Mouse (Mus musculus) liver, adult (tissue): ENCODE measurements around the gene Lama2.

Experiments used
- GATA4 ChIP-seq: IDR thresholded peaks from 2 replicates; pipeline ENCODE4 v1.6.1; 2014; ENCODE audit warnings: mild to moderate bottlenecking, low read length; ENCODE audit not compliant: insufficient replicate concordance

The Lama2 gene

DNA sequence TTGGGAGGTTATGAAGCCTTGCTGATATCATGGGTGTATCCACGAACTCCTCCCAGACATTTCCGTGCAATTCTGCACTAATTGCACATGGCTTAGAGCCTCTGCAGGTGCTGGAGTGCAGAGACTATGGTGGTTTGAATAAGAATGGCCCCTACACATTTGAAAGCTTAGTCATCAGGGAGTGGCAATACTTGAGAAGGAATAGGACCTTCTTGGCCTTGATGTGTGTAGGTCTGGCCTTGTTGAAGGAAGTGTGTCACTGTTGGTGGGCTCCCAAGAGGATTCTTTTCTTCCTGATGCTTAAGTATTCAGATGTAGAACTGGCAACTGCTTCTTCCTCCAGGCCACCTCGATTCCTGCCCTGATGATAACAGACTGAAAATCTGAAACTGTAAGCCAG is 661.0 kb downstream of the Lama2 start:
- TF ChIP-seq GATA4, result no peak

DNA sequence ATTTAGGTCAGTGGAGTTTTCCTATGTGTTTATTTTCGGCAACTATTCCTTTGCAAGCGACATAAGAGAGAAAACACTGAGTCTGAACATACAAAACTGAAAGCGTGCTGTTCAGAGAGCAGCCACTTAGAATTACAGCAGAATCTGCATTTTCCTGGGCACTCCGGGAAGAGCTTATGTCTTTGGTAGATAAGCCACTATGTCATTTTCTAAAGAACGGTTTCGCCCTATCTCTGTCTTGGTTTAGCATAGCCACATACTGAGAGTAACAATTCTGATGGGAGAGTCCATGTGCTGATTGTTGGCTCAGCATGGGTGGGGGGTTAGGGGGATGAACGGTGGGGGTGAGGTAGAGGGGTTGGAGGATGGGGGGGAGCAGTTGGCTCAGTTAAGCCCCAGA is 669.1 kb downstream of the Lama2 start:
- no peak for TF ChIP-seq GATA4

DNA sequence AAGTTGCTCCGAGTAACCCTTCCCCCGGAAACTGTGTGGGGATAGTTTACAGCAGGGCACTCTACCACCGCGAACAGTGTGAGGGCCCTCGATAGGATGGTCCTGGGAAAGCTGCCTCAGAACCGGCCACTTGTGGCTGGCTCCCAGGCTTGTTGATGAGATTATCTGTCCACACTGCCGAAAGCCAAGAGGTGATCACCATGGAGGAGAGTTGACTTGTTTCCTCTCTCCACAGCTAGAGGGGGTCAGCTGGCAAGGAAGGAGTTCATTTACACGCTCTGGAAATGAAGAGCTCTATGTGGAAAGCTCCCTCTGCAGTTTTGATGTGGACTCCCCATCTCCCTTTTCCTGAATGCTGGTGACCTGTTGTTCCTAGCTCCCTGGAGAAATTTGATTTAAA is 669.9 kb downstream of the Lama2 start:
- no peak for TF ChIP-seq GATA4

DNA sequence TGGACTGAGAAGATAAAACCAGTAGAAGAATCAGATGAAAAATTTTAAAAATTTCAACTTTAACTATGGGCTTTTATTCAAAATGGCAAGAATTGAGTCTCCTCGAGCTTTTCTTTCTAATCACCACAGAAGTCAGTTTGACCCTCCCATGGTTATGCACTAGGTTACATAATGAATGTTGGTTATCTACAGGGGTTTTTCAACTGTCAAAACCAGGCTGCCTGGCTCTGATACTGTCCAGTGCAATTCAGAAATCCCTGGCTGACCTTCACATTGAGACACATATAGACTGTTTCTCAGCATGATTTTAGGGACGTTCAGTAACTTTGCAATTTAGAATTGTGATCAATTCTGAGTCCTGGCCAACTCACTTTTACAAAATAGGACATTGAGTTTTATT is 671.2 kb downstream of the Lama2 start:
- TF ChIP-seq GATA4, result no peak

DNA sequence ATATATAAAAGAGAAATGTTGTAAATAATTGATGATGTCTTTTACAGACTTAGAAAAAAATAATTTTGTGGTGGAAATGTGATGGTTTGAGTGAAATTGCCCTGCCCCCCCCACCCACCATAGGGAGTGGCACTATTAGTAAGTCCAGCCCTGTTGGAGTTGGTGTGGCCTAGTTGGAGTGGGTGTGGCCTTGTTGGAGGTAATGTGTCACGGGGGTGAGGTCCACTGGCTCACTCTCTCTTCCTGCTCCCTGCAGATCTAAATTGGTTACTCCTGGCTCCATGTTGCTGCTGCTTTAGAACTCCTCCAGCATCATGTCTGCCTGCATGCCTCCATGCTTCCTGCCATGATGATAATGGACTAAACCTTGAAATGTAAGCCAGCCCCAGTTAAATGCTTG is 680.0 kb downstream of the Lama2 start:
- TF ChIP-seq GATA4, result no peak
